Mouse (Mus musculus): Measurements from ENCODE around the gene Rbfox3.

Gene Rbfox3

DNA sequence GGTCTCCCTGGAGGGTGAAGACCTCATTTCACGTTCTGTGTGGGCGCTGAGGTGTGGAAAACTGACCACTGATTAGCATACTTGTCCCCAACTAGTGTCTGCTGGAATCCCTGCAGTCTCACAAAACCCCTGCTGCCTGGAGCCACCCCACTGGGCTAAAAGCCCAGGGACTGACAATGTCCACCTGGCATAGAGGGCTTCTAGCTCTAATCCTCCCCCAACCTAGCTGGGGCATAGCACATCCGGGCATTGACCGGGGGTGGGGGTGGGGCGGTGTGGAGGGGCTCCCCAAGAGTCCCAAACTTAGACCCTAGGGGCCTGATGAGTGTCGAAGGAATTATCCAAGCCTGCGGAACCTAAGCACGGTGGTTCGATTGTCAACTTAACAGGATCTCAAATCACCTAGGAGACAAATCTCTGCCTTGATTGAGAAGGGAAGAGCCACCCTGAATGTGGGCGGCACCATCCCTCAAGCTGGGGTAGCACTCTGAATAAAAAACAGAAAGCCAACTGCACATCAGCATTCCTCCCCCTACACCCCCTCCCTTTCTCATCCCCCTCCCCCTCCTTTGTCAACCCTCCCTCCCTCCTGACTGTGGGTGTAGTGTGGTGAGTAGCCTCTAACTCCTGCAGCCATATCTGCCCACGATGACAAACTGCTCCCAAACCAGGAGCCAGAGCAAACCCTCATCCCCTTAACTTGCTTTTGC, 29.5 kb downstream of the Rbfox3 start:
- no peak for DNase-seq (ENCODE audit: low read depth, low spot score)

- DNase-seq (ENCODE audit: low read depth, low spot score): no peak
Measured at GRCm38 (mm10) chr11:118879466-118880150, 31.8 kb downstream of the Rbfox3 start.

- no peak for DNase-seq (ENCODE audit: low read depth, low spot score)
Measured at GRCm38 (mm10) chr11:118878605-118879245, 32.7 kb downstream of the Rbfox3 start.

DNA sequence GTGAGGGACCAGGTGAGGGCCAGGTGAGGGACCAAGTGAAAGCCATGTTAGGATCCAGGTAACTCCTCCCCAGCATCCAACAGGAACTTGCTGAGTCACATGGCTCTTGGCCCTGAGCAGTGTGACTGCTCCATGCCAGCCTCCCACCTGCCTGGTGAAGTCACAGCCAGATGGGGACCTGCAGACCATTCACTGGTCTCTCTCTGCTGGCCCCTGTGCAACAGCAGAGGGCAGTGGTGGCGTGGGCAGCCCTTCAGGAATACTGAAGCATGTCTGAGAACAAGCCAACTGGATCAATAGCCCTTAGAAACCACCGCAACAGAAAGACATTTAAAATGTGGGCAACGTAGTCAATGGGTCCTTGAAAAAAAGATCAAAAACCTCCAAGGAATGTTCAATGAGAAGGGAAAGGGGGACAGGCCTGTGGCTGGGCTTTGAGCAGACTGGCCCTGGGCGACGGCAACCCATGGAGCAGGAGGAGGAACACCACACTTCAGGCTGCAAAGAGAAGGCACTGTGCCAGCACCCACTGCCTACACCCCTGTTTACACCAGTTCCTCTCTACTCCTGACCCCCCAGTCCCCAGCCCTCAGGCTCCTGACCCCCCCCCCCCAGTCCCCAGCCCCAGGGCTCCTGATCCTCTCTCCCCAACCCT, 36.0 kb downstream of the Rbfox3 start:
- no peak for DNase-seq (ENCODE audit: low read depth, low spot score)

DNA sequence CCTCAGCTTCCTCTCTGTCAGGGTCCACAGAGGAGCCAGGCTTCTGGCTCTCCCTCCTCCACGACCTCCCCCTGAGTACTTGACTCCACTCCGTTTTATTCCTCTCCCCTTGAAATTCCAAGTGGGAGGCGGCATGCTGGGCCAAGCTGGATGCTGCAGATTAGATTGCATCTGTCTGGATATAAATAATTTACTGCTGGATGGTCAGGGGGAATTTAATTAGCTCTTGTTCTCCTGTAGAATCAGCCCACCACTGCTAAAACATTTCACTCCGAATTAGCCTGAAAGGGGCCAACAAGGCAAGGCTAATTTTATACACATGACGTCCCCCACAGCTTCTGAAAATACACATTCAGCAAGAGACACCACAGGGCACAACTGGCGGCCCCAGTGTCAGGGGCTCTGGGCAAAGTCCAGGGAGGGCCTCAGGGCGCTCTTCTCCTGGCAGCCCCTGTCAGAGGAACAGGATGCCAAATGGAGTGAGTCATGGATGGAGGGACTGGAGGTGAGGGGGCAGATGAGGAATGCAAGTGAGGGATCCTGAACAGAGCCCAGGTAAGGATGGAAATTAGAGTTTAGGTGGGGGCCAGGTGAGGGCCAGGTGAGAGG, 36.8 kb downstream of the Rbfox3 start:
- DNase-seq (ENCODE audit: low read depth, low spot score): no peak

DNA sequence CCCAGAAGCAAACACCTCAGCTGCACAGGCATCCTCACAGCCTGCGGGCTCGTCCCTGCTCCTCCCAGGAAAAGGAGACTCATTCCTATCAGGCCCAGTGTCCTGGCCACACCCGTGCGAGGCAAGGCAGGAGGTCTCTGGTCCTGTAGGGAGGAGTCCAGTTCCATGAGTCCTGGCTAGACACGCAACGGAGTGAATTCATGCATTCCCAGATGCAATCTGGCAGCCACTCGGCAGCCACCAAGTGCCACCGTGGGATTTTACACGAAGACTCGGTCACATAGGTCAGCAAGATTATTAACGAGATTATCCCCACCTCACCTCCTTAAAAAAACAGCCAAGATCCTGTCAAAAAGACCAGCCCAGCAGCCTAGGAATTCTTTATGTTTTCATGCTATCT, 37.4 kb downstream of the Rbfox3 start:
- no peak for DNase-seq (ENCODE audit: low read depth, low spot score)

DNA sequence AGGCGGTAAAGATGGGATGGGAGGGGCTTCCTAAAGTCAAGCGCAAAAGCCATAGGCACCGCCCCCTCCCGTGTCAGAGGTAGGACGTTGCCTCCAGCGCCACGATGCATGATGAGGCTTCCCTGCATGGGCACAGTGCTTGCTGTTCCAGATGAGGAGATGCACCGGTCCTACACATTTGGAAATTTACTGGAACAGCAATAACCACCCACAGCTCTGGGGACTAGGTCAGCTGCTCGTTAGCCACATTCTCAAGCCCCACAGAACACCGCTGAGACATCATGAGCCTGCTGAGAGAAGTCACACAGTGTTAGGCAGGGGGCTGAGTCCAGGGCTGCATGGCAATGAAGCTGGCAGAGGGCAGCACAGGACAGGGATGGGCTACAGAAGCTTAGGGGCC, 39.9 kb downstream of the Rbfox3 start:
- no peak for DNase-seq (ENCODE audit: low read depth, low spot score)

DNA sequence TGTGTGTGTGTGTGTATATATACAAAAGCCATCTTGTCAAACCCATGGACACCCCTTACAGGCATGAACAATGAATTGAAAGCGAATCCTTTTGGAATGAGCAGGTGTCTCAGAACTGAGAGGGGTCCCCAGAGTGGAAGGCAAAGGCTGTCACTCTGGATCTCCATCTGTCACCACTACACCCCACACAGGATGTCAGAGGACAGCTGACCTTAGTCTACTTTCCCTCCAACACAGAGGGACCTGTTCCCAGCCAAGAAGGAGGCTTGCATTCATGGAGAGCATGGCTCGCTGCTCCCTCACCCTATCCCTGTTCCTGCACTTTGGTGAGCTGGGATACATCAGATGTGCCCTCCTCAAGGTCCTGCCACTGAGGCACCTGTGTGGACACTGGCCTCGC, 48.0 kb downstream of the Rbfox3 start:
- DNase-seq (ENCODE audit: low read depth, low spot score): no peak

DNA sequence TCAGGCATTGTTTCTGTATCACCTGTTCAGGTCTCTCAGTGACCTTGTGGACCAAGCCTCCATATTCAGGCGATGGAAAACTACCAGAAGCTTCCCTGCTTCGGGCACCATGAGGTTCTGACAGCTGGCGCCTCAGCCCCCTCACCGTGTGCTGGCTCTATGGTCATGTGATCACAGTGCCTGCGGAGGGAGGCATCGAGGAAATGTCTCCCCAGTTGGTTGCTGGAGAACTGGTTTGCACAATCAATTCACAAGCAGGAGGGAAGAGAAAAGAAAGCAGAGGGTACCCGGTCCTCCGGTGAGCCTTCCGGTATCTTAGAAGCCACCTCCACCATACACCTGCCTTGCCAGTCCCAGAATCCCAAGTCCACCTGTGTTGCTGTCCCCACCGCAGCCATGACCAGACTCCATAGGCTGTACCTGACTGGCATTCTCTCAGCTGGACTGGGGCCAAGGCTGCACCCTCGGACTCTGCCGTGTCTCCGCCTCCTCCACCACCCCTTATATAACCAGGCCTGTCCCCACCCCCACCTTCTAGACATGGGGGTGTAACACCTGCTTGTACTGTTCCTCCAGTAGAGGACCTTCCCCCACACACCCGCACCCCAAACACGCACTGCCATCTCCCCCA, 49.5 kb downstream of the Rbfox3 start:
- DNase-seq (ENCODE audit: low read depth, low spot score): no peak

DNA sequence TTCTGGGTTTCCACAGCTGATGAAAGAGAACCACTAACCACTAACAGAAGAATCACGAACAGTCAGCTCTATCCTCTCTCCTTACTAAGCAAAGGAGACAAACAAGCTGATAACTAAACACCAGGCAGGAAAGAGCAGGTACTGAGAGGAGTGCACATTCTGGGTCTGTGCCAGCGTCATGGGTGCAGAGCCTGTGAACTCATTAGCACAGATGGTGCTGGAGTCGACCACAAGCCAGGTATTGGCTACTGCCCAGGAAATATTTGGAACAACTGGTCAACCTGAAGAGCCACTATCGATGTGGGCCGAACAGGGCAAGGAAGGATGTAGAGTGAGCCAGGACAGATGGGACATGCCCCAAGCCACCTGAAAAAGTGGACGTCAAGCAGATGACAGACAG, 50.2 kb downstream of the Rbfox3 start:
- DNase-seq (ENCODE audit: low read depth, low spot score): no peak

DNA sequence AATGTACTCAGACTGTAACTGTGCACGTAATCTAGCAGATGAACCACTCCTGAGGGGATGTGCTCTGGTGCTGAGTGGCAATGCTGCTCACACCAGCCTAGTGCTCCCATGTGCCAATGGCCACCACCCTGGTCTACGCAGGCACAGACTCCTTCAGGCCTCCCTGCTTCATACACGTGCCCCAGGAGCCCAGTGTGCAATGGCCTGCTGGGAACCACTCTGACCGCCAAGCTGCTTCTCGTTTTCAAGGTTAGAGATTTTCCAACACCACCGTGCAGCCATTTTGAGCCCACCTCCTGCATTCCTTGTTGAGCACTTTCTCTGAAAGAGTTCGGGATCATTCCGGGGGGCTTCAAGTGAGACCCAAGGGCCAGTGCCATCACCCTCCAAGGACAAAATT, 50.6 kb downstream of the Rbfox3 start:
- DNase-seq (ENCODE audit: low read depth, low spot score): no peak

DNA sequence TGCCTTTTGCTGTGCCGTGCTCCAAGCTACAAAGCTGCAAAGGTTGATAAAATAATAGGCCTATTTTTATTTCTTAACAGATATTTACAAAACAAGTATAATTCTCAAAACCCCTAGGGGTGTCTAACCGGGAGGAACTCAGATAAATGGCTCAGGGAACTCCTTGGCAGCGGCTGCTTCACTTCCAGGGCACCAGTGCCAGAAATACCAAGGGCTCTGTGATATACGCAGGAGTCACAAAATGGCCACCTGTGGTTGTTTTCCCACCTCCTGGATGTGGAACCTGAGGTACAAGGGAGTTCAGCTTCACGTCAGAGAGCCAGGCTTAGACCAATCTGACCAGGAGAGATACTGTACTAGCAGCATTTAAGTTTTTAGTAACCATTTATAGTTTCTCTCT, 51.6 kb downstream of the Rbfox3 start:
- no peak for DNase-seq (ENCODE audit: low read depth, low spot score)

DNA sequence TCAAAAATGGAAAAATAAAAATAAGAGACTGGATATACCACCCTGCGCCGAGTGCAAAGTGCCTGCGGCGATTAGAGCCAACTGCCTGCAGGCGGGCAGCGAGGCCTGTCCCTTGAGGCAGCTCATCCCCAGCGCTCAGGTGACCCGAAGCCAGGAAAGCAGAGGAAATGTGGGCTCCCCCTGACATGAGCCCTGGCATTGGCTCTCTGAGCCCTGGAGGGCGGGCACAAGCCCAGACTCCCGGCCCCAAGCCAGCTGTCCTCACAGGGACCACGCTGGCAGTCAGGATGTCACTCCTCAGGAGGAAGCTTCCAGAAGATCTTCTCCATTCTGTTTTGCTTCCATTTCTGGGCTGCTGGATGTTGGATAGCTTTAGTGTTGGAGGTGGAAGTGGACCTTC, 53.1 kb downstream of the Rbfox3 start:
- no peak for DNase-seq (ENCODE audit: low read depth, low spot score)

- no peak for DNase-seq (ENCODE audit: low read depth, low spot score)
Measured at GRCm38 (mm10) chr11:118851391-118851790, 60.0 kb downstream of the Rbfox3 start.

DNA sequence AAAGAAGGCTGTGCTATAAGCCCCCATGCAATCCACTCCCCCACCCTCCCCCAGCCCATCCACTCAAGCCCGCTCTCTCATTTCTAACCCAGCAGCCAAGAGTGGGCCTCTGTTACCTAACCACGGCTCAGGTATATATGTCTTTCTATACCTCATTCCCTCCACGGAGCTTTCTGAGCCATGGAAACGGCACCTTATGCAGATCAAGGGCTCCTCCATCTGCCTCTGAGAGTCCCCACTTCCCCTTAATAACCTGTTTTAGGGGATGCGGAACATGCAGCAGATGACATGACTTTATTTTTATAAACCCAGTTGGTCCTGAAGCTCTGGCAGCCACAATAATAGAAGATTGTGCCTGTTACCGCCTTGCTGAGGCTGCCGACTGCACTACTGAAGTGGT, 63.4 kb downstream of the Rbfox3 start:
- DNase-seq (ENCODE audit: low read depth, low spot score): no peak

DNA sequence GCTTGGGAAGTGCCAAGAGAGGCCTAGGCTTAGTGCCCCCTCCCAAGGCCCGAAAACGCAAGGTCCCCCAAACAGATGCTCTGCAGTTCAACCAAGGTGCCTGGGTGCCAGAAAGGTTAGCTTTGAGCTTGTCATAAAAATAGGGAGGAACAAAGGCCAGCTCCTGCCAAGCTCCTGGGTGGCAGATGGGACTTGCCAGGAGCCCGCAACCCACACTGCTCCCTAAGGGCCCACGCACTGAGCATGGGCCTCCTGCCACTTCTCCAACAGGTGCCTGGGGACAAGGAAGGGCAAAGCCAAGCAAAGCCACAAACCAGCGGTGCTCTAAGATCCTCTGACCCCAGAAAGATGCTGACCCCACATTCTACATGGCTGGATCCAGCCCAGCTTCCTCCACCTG, 70.4 kb downstream of the Rbfox3 start:
- no peak for DNase-seq (ENCODE audit: low read depth, low spot score)

DNA sequence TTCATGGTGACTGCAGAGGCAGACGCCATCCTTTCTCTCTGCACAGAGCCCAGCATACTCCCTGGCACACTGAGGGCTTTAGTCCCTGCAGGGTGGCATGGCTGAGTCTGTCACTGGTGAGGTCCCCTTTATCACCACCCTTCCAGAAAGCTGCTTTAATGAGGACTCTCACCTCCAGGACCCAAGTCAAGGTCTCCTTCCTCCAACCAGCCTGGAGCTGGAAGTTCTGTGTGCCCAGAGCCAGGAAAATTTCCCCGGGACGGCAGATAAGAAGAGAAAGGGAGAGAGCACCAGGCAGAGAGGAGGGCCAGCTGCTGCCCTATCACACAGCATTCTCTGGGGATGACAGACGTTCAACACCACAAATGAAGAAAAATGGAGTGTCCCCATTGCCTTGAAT, 73.2 kb downstream of the Rbfox3 start:
- DNase-seq (ENCODE audit: low read depth, low spot score): no peak

DNA sequence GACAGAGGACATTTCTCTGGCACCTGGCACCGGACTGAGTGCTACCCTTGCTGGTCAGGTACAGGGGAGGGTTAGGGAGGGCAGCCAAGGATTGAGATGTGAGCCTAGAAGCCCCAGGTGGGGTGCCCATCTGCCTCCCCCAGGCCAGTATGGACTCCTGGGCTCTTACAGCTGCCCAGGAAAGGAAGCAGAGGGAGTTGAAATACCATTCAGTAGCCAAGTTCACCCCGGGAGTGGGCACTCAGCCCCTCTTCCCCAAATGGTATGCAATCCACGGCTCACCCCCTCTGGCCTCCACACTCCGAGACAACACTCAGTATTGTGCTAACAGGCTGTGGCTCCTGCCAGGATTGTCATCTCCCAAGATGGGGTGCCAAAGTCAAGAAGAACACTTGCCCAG, 74.5 kb downstream of the Rbfox3 start:
- no peak for DNase-seq (ENCODE audit: low read depth, low spot score)

- DNase-seq (ENCODE audit: low read depth, low spot score): no peak
Measured at GRCm38 (mm10) chr11:118832793-118833481, 78.5 kb downstream of the Rbfox3 start.

- DNase-seq (ENCODE audit: low read depth, low spot score): no peak
Measured at GRCm38 (mm10) chr11:118831730-118832129, 79.7 kb downstream of the Rbfox3 start.

All from CD4-positive, CD25-positive, alpha-beta regulatory T cell, adult 2 months (primary cell).